Mouse (Mus musculus) spleen, adult 2 months (tissue): ENCODE data around the gene Tspan8. TPM values are rescaled to one million over a fixed set of nuclear protein-coding genes. Genes with fewer than 3 reads are reported as not detected.

Source experiments
- DNase-seq, 2 experiments: peaks; one replicate each; pipeline versions ENCODE4 v3.0.0 to v3.0.0-alpha.2; 2012 to 2021; ENCODE audit warnings: low spot score in 2 of 2, low read depth in 1 of 2
- H3K27ac ChIP-seq: fragments of 200-500 bp; 2 replicates; pipeline ENCODE4 v1.5.1; 2012; ENCODE audit warnings: low read length, inconsistent platforms; ENCODE audit not compliant: insufficient read depth
- H3K27me3 ChIP-seq: fragments of 200-500 bp; 2 replicates; pipeline ENCODE4 v1.6.1; 2012; ENCODE audit warnings: mild to moderate bottlenecking, moderate library complexity, low read length, inconsistent platforms; ENCODE audit not compliant: control insufficient read depth, insufficient read depth
- H3K36me3 ChIP-seq: fragments of 200-500 bp; 2 replicates; pipeline ENCODE4 v1.6.1; 2012; ENCODE audit warnings: mild to moderate bottlenecking, low read length, inconsistent platforms; ENCODE audit not compliant: control insufficient read depth, insufficient read depth
- H3K4me1 ChIP-seq: fragments of 200-500 bp; 2 replicates; pipeline ENCODE4 v1.6.1; 2011; ENCODE audit warnings: inconsistent platforms; ENCODE audit not compliant: control insufficient read depth, insufficient read depth, insufficient read length
- H3K4me3 ChIP-seq: fragments of 200-500 bp; 2 replicates; pipeline ENCODE4 v1.5.1; 2011; ENCODE audit warnings: mild to moderate bottlenecking, inconsistent platforms; ENCODE audit not compliant: insufficient read depth, insufficient read length; ENCODE audit errors: extremely low read depth
- CTCF ChIP-seq: fragments of 200-500 bp; IDR thresholded peaks from 2 replicates; pipeline ENCODE4 v1.5.1; 2011; ENCODE audit warnings: mild to moderate bottlenecking, inconsistent platforms; ENCODE audit not compliant: insufficient read depth, insufficient read length, insufficient replicate concordance; ENCODE audit errors: extremely low read depth
- POLR2A ChIP-seq: fragments of 200-500 bp; IDR thresholded peaks from 2 replicates; pipeline ENCODE4 v1.6.1; 2011; ENCODE audit warnings: low read depth, low read length, inconsistent platforms
- WGBS: fragments of 180-500 bp; shearing (Covaris S2); methylation state at CpG from one replicate; pipeline ENCODE4 v1.1.7; 2018; 5-methylcytosine and 5-hydroxymethylcytosine counted together
- polyA plus RNA-seq: library from polyadenylated mRNA; depleted of rRNA; stranded (reverse); fragments of >200 nt; gene quantifications from 2 replicates; pipeline ENCODE4 v1.2.3, GENCODE M21; 2012; rRNA removed

Tspan8 gene
- polyA plus RNA-seq, 1 experiment, result 1.4 TPM

GRCm38 (mm10) chr10:115891924-115892323, 75.3 kb downstream of the Tspan8 start:
- no peaks in the 10 kb centered on the region for H3K4me1 ChIP-seq
- no peaks in the 10 kb centered on the region for H3K36me3 ChIP-seq
- H3K4me3 ChIP-seq, result no peak overlapping the region
- H3K27ac ChIP-seq, result no peak overlapping the region
- no peak for TF ChIP-seq CTCF
- no peak for TF ChIP-seq POLR2A
- 21% methylated on average over 4 of the region's 4 CpGs for WGBS
- DNase-seq, result no peak
- H3K27me3 ChIP-seq, result no peaks in the 10 kb centered on the region

- no peak for TF ChIP-seq CTCF
- TF ChIP-seq POLR2A, result no peak
- DNase-seq, result no peak
Observed at GRCm38 (mm10) chr10:115892973-115893372, 76.3 kb downstream of the Tspan8 start.

GRCm38 (mm10) chr10:115894045-115894444, 77.4 kb downstream of the Tspan8 start:
- Histone ChIP-seq H3K27me3 (no peaks in the 10 kb centered on the region), H3K36me3 (no peaks in the 10 kb centered on the region), H3K27ac (no peak overlapping the region), H3K4me3 (no peak overlapping the region), H3K4me1 (no peaks in the 10 kb centered on the region)
- 89% methylated on average over 5 of the region's 5 CpGs for WGBS
- TF ChIP-seq POLR2A (no peak), CTCF (no peak)
- no peak for DNase-seq

More at GRCm38 (mm10) chr10:115892973-115893372, 76.3 kb downstream of the Tspan8 start:
- WGBS, result 11% methylated on average over 6 of the region's 6 CpGs
- Histone ChIP-seq H3K4me3 (no peak overlapping the region), H3K36me3 (no peaks in the 10 kb centered on the region), H3K4me1 (no peaks in the 10 kb centered on the region), H3K27me3 (no peaks in the 10 kb centered on the region), H3K27ac (no peak overlapping the region)

- no peak for DNase-seq
- no peak overlapping the region for H3K27ac ChIP-seq
- H3K4me1 ChIP-seq, result no peaks in the 10 kb centered on the region
- no peaks in the 10 kb centered on the region for H3K27me3 ChIP-seq
- no peaks in the 10 kb centered on the region for H3K36me3 ChIP-seq
- TF ChIP-seq CTCF (no peak), POLR2A (no peak)
- H3K4me3 ChIP-seq, result no peak overlapping the region
Observed at GRCm38 (mm10) chr10:115896764-115897163, 80.1 kb downstream of the Tspan8 start.

GRCm38 (mm10) chr10:115897235-115897634, 80.6 kb downstream of the Tspan8 start:
- Histone ChIP-seq H3K36me3 (no peaks in the 10 kb centered on the region), H3K4me3 (no peak overlapping the region), H3K27me3 (no peaks in the 10 kb centered on the region), H3K27ac (no peak overlapping the region), H3K4me1 (no peaks in the 10 kb centered on the region)
- DNase-seq, result no peak
- TF ChIP-seq POLR2A, result no peak
- WGBS, result 15% methylated on average over 7 of the region's 7 CpGs

Other genes with a start within 250 kb of the Tspan8 start
- gene A930009A15Rik, start 246.8 kb upstream of the Tspan8 start, polyA plus RNA-seq, result 0.21 and 0.26 TPM in 2 replicates
- 0.12 and 0.16 TPM in 2 replicates for gene Lgr5, start 229.1 kb upstream of the Tspan8 start, polyA plus RNA-seq
- gene Ptprr, start 201.4 kb downstream of the Tspan8 start, polyA plus RNA-seq, result 0.13 TPM in 1 of 2 replicates, not detected in the other